Mouse (Mus musculus) stomach, postnatal 0 days (tissue): Measurements from ENCODE around the gene Plvap. TPM values are rescaled to one million over a fixed set of nuclear protein-coding genes. Genes with fewer than 3 reads are reported as not detected.
"Not testable (repeated sequence)": the region's sequence is repeated elsewhere in the genome, so short reads cannot be mapped to it uniquely, and the experiment has no call there.

ENCODE experiments used
- ATAC-seq: fragments of 200-750 bp; cut with Nextera tagmentation; 2 replicates; pipeline ENCODE4 v1.8.0; 2017; ENCODE audit not compliant: low FRiP score, low TSS enrichment
- DNase-seq: peaks from one replicate; pipeline ENCODE4 v3.0.0-alpha.2; 2016; ENCODE audit warnings: low spot score
- H3K27ac ChIP-seq: fragments of 300-500 bp; sonication (generic); replicated peaks from 2 replicates; pipeline ENCODE4 v1.5.1; 2014; ENCODE audit warnings: mild to moderate bottlenecking, control low read depth
- H3K27me3 ChIP-seq: fragments of 300-500 bp; sonication (generic); 2 replicates; pipeline ENCODE4 v1.6.1; 2014; ENCODE audit warnings: low read length; ENCODE audit not compliant: control insufficient read depth, insufficient read depth
- H3K36me3 ChIP-seq: fragments of 300-500 bp; sonication (generic); 2 replicates; pipeline ENCODE4 v1.6.1; 2014; ENCODE audit warnings: low read length, mixed read lengths; ENCODE audit not compliant: control insufficient read depth, insufficient read depth
- H3K4me1 ChIP-seq: fragments of 300-500 bp; sonication (generic); replicated peaks from 2 replicates; pipeline ENCODE4 v1.6.1; 2014; ENCODE audit warnings: antibody characterized with exemption; ENCODE audit not compliant: control insufficient read depth, insufficient read depth
- H3K4me2 ChIP-seq: fragments of 300-500 bp; sonication (generic); replicated peaks from 2 replicates; pipeline ENCODE4 v1.6.1; 2014; ENCODE audit warnings: low read depth, mild to moderate bottlenecking, control low read depth, moderate library complexity
- H3K4me3 ChIP-seq: fragments of 300-500 bp; sonication (generic); 2 replicates; pipeline ENCODE4 v1.5.1; 2014; ENCODE audit warnings: low read depth, low read length, control low read depth
- H3K9ac ChIP-seq: fragments of 300-500 bp; sonication (generic); 2 replicates; pipeline ENCODE4 v1.6.1; 2014; ENCODE audit warnings: mild to moderate bottlenecking, low read length, control low read depth, mixed read lengths
- H3K9me3 ChIP-seq: fragments of 300-500 bp; sonication (generic); 2 replicates; pipeline ENCODE4 v1.6.1; 2016; ENCODE audit warnings: low read length; ENCODE audit not compliant: control insufficient read depth
- CTCF ChIP-seq: IDR thresholded peaks from 2 replicates; pipeline ENCODE4 v1.5.1; 2016; ENCODE audit warnings: antibody characterized with exemption, low read depth, mild to moderate bottlenecking, moderate library complexity
- EP300 ChIP-seq: optimal IDR thresholded peaks from 2 replicates; pipeline ENCODE3; 2016; ENCODE audit warnings: antibody characterized with exemption
- WGBS: fragments of 180-500 bp; shearing (Covaris S2); extraction: QIAGEN DNeasy Blood & Tissue Kit; methylation state at CpG from one replicate; pipeline ENCODE4 v1.1.7; 2014; 5-methylcytosine and 5-hydroxymethylcytosine counted together
- polyA plus RNA-seq: library from polyadenylated mRNA; unstranded; fragments of >200 nt; fragmentation: Nextera tagmentation; extraction: Ambion mirVana; gene quantifications from 2 replicates; pipeline ENCODE4 v1.2.1, GENCODE M21; 2015

The Plvap gene
- polyA plus RNA-seq, 1 experiment from 2014 or later: 56.3 TPM

DNA sequence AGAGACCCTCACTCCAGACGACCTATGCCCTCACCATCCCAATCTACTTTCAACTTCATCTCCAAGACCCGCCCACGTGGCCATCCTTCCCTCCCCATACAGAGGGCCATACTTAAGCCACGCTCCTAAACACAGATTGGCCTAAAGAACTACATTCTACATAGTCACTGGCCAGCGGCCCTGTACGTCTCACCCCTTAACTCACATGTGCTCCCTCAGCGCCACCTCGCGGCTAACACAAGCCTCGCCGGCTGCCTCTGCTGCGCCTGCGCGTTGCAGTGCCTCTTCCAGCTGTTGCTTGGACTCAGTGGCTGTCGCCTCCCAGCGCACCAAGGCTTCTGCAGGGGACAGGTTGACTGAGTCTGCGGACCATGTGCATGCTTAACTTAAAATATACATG, 10.1 kb upstream of the Plvap start:
- Histone ChIP-seq H3K27ac (no peak overlapping the region), H3K27me3 (no peaks in the 10 kb centered on the region), H3K9ac (no peak overlapping the region), H3K36me3 (no peaks in the 10 kb centered on the region), H3K4me2 (0 out of 2 replicates have a peak overlapping the region, but pooled peaks have one; percentile 8), H3K9me3 (no peaks in the 10 kb centered on the region), H3K4me1 (no peaks in the 10 kb centered on the region), H3K4me3 (no peak overlapping the region)
- TF ChIP-seq EP300 (no peak), CTCF (peak; percentile 99)
- ATAC-seq: peak; percentile 95
- 4% methylated on average over 17 of the region's 17 CpGs for WGBS
- peak; percentile 96 for DNase-seq

DNA sequence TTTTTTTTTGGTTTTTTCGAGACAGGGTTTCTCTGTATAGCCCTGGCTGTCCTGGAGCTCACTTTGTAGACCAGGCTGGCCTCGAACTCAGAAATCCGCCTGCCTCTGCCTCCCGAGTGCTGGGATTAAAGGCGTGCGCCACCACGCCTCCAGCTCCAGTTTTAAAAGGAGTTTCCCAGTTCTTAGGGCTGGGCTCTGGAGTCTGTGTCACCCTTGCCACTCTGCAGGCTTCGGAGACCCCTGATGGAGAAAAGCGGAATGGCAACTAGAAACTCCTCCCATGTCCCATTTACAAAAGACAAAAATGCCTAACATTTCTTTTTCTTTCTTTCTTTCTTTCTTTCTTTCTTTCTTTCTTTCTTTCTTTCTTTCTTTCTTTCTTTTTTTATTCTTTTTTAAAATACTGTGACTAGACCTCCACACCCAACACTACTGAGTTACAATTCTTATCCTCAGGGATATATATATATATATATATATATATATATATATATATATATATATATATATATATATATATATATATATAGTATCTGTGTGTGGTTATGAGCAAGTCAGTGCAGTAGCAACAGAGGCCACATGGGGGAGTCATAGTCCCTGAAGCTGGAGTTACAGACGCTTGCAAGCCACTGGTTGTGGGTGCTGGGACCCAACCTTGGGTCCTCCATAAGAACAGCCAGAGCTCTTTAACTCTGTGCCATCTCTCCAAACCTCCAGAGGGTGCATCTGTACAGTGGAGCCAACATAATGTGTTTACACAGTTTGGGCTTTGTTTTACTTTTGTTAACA, 7.7 kb upstream of the Plvap start:
- TF ChIP-seq CTCF: peak; percentile 75
- not testable (repeated sequence) for H3K9me3 ChIP-seq, H3K4me1 ChIP-seq, H3K27ac ChIP-seq, H3K4me3 ChIP-seq, ATAC-seq, H3K9ac ChIP-seq, H3K4me2 ChIP-seq, H3K36me3 ChIP-seq, H3K27me3 ChIP-seq
- WGBS: 36% methylated on average over 9 of the region's 10 CpGs
- peak; percentile 71 for DNase-seq

DNA sequence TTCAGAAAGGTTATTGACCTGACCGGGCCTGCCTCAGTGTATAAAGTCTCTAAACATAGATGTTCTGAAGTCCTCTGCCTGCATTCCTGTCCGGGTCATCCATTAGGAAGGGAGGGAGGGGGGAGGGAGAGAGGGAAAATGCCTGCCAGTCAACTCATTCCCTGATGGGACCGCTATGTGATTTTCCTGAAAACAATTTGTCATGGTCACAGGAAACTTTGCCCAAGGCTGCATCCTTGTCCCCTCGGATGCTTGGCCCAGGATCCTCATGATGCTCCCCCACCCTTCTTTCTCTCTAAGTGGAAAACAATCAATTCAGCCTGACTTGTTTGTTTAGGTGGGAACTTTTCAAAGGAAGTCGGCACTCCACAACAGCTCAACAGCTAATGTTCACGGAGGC, 5.2 kb upstream of the Plvap start:
- no peaks in the 10 kb centered on the region for H3K27me3 ChIP-seq
- no peak overlapping the region for H3K4me2 ChIP-seq
- H3K4me3 ChIP-seq: no peak overlapping the region
- H3K9me3 ChIP-seq: no peaks in the 10 kb centered on the region
- H3K27ac ChIP-seq: no peak overlapping the region
- TF ChIP-seq EP300 (no peak), CTCF (no peak)
- H3K36me3 ChIP-seq: no peaks in the 10 kb centered on the region
- no peaks in the 10 kb centered on the region for H3K4me1 ChIP-seq
- DNase-seq (no peak), ATAC-seq (no peak)
- WGBS: 6% methylated on average over 6 of the region's 6 CpGs
- H3K9ac ChIP-seq: no peak overlapping the region

DNA sequence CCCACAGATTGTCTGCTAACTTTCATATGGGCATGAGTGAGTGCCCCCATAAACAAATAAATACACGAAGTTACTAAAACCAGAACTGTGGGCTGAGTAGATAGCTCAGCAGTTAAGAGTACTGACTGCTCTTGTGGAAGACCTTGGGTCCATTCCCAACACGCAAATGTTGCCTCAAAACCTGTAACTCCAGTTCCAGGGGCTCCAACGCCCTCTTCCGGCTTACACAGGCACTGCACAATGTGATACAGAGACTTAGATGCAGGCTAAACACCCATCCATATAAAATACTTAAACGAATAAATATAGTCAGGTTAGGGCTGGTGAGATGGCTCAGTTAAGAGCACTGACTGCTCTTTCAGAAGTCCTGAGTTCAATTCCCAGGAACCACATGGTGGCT, 3.5 kb upstream of the Plvap start:
- TF ChIP-seq CTCF (peak; percentile 28), EP300 (no peak)
- WGBS: 63% methylated on average over 5 of the region's 5 CpGs

DNA sequence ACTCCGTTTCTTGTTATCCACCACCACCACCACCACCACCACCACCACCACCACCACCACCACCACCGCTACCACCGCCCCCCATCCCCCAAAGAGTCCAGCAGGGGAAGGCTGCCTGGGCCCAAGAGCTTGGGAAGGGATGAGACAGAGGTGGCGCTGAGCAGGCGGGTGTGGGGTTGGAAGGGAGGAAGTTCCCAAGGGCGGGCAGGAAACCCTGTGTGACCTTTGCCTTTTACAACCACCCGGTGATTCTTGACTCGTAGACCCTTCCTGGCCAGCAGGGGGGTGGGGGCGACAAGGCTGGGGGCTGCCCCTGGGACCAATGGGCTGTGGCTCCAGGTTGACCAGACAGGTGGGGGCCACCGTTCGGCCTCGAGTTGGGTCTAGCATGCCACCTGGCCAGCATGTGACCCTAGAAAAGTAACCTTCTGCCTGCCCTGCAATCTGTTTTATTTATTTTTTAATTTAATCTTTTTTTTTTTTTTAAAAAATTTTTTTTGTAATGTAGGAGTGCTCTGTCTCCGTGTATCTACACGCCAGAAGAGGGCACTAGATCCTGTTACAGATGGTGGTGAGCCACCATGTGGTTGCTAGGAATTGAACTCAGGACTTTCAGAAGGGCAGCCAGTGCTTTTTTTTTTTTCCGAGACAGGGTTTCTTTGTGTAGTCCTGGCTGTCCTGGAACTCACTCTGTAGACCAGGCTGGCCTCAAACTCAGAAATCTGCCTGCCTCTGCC, 1.6 kb upstream of the Plvap start:
- no peak for DNase-seq
- no peak for ATAC-seq
- H3K27me3 ChIP-seq: 0 out of 2 replicates have a peak, but pooled peaks cover 2% of the 10 kb centered on the region

More for the DNA sequence above, 3.5 kb upstream of the Plvap start:
- no peaks in the 10 kb centered on the region for H3K9me3 ChIP-seq
- no peak overlapping the region for H3K4me3 ChIP-seq
- no peaks in the 10 kb centered on the region for H3K27me3 ChIP-seq
- no peaks in the 10 kb centered on the region for H3K4me1 ChIP-seq
- H3K36me3 ChIP-seq: no peaks in the 10 kb centered on the region
- no peak overlapping the region for H3K4me2 ChIP-seq
- H3K27ac ChIP-seq: no peak overlapping the region
- ATAC-seq (no peak), DNase-seq (no peak)
- no peak overlapping the region for H3K9ac ChIP-seq

DNA sequence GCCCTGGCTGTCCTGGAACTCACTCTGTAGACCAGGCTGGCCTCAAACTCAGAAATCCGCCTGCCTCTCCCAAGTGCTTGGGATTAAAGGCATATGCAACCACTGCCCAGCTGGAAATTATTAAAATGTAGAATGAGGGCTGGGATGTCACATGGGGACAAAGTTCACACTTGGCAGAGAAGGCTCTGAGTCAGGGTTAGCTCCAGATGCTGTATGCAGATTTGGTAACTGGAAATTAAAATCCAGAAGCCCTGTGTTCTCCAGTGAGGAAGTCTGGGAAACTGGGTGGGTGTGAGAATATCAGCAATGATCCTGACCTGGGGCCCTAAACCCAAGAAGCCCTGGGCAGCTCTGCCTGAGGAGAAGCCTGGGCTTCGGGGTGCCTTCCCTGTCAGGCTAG, 2.2 kb downstream of the Plvap start:
- 74% methylated on average over 2 of the region's 2 CpGs for WGBS
- Histone ChIP-seq H3K27me3 (0 out of 2 replicates have a peak, but pooled peaks cover 5% of the 10 kb centered on the region), H3K9ac (no peak overlapping the region), H3K4me1 (0 out of 2 replicates have a peak, but pooled peaks cover 2% of the 10 kb centered on the region), H3K4me3 (0 out of 2 replicates have a peak overlapping the region, but pooled peaks have one; percentile 2), H3K27ac (no peak overlapping the region), H3K36me3 (no peaks in the 10 kb centered on the region), H3K9me3 (no peaks in the 10 kb centered on the region), H3K4me2 (no peak overlapping the region)
- no peak for DNase-seq
- no peak for TF ChIP-seq CTCF
- no peak for ATAC-seq

More for the DNA sequence above, 1.6 kb upstream of the Plvap start:
- no peak for TF ChIP-seq EP300
- peak; percentile 13; the same call in 1 of the 2 replicates for TF ChIP-seq CTCF
- H3K9ac ChIP-seq: no peak overlapping the region
- no peaks in the 10 kb centered on the region for H3K9me3 ChIP-seq
- no peaks in the 10 kb centered on the region for H3K36me3 ChIP-seq
- no peaks in the 10 kb centered on the region for H3K4me1 ChIP-seq
- 68% methylated on average over 14 of the region's 15 CpGs for WGBS
- no peak overlapping the region for H3K27ac ChIP-seq
- H3K4me2 ChIP-seq: no peak overlapping the region
- H3K4me3 ChIP-seq: no peak overlapping the region
